Mouse (Mus musculus) spleen, adult 2 months (tissue): ENCODE measurements around the gene Ahctf1. TPM values are rescaled to one million over a fixed set of nuclear protein-coding genes. Genes with fewer than 3 reads are reported as not detected.

Experiments
- DNase-seq, 2 experiments: peaks; one replicate each; pipeline versions ENCODE4 v3.0.0 to v3.0.0-alpha.2; 2012 to 2021; ENCODE audit warnings: low spot score in 2 of 2, low read depth in 1 of 2
- H3K27ac ChIP-seq: fragments of 200-500 bp; 2 replicates; pipeline ENCODE4 v1.5.1; 2012; ENCODE audit warnings: low read length, inconsistent platforms; ENCODE audit not compliant: insufficient read depth
- H3K27me3 ChIP-seq: fragments of 200-500 bp; 2 replicates; pipeline ENCODE4 v1.6.1; 2012; ENCODE audit warnings: mild to moderate bottlenecking, moderate library complexity, low read length, inconsistent platforms; ENCODE audit not compliant: control insufficient read depth, insufficient read depth
- H3K36me3 ChIP-seq: fragments of 200-500 bp; 2 replicates; pipeline ENCODE4 v1.6.1; 2012; ENCODE audit warnings: mild to moderate bottlenecking, low read length, inconsistent platforms; ENCODE audit not compliant: control insufficient read depth, insufficient read depth
- H3K4me1 ChIP-seq: fragments of 200-500 bp; 2 replicates; pipeline ENCODE4 v1.6.1; 2011; ENCODE audit warnings: inconsistent platforms; ENCODE audit not compliant: control insufficient read depth, insufficient read depth, insufficient read length
- H3K4me3 ChIP-seq: fragments of 200-500 bp; 2 replicates; pipeline ENCODE4 v1.5.1; 2011; ENCODE audit warnings: mild to moderate bottlenecking, inconsistent platforms; ENCODE audit not compliant: insufficient read depth, insufficient read length; ENCODE audit errors: extremely low read depth
- CTCF ChIP-seq: fragments of 200-500 bp; IDR thresholded peaks from 2 replicates; pipeline ENCODE4 v1.5.1; 2011; ENCODE audit warnings: mild to moderate bottlenecking, inconsistent platforms; ENCODE audit not compliant: insufficient read depth, insufficient read length, insufficient replicate concordance; ENCODE audit errors: extremely low read depth
- POLR2A ChIP-seq: fragments of 200-500 bp; IDR thresholded peaks from 2 replicates; pipeline ENCODE4 v1.6.1; 2011; ENCODE audit warnings: low read depth, low read length, inconsistent platforms
- WGBS: fragments of 180-500 bp; shearing (Covaris S2); methylation state at CpG from one replicate; pipeline ENCODE4 v1.1.7; 2018; 5-methylcytosine and 5-hydroxymethylcytosine counted together
- polyA plus RNA-seq: library from polyadenylated mRNA; depleted of rRNA; stranded (reverse); fragments of >200 nt; gene quantifications from 2 replicates; pipeline ENCODE4 v1.2.3, GENCODE M21; 2012

The Ahctf1 gene
- polyA plus RNA-seq, 1 experiment: 6.4 TPM

GRCm38 (mm10) chr1:179805751-179806150, 2.3 kb upstream of the Ahctf1 start:
- Histone ChIP-seq H3K36me3 (no peaks in the 10 kb centered on the region), H3K4me3 (no peak overlapping the region), H3K27ac (no peak overlapping the region), H3K4me1 (peaks cover 7% of the 10 kb centered on the region), H3K27me3 (no peaks in the 10 kb centered on the region)
- no peak for TF ChIP-seq POLR2A
- TF ChIP-seq CTCF: no peak
- WGBS: 87% methylated on average over 5 of the region's 5 CpGs
- no peak for DNase-seq

DNA sequence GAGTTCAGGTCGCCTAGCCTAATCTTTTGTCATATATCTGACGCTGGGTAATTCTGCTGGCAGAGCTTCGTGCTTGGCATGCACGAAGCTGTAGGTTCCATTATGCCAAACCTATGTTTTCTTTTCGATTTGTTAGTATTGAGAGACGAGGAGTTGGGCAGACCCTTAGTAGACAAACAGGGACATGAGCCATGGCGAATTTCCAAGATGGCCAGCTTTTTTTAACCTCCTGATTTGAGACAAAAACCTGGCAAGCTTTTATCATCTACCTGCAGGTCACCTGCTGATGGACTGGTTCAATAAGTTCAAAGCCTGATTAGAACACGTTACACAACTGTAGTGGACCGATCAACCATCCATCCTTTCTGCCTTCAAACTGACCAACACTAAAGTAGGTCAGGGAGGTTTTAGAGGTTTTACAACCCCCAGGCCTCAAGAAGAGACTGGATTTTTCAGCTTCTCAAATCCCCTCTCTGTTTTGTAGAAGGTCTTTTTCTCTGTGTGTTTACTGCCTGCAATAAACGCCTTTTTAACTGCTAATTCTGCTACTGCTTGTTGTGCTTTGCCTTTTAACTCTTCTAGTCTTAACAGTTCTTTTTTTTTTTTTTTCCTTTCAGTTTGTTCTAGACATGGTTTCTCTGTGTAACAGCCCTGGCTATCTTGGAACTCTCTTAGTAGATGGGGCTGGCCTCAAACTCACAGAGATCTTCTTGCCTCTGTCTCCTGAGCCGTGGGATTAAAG, 831 bp upstream of the Ahctf1 start:
- peaks cover 9% of the 10 kb centered on the region for H3K4me1 ChIP-seq
- peak overlapping the region; percentile 97; the same call in 1 of the 2 replicates for H3K4me3 ChIP-seq
- 38% methylated on average over 11 of the region's 11 CpGs for WGBS
- no peak for DNase-seq
- no peak for TF ChIP-seq POLR2A
- no peak for TF ChIP-seq CTCF
- H3K27me3 ChIP-seq: no peaks in the 10 kb centered on the region
- peak overlapping the region; percentile 99 for H3K27ac ChIP-seq
- no peaks in the 10 kb centered on the region; the same call in 1 of the 2 replicates for H3K36me3 ChIP-seq

DNA sequence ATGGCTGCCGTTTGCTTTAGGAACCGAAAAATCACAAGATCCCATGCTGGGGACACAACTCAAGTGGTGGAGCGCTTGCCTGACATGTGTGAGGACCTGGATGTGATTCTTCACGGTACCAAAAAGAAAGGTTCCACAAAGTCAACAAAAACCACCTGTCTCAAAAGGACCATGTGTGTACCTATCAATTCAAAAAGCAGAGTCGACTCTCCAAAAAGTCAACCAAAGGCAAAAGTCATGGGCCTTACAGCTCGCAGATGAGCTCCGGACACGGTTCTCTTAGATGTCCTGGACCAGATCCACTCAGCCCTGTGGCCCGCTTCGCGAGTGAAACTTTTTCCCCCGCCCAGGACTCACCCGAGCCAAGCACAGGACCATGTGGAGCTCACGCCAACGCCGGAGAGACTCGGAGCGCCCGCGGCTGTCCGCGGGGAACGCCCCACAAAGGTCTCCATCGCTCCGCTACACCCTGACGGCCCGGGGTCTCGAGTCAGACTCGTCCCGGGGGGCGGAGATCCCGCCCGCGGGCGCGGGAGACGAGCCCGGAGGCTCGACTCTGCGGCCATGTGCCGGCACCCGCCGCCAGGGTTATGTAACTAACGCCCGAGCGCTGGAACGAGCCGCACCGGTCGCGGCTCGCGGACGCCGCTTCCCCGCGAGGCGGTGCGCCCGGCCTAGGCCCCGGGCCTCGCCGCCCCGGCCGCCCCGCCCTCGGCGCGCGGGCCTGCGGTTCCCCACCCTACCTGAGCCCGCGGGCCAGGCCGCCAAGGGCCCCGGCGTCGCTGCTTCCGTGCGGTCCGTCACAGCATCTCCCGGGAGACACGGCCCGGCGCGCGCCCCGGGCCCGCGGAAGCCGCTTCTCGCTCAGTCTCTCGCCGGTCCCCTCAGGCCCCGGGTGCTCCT, 619 bp downstream of the Ahctf1 start, which contains the start of gene Gm10518:
Gene Gm10518, plus strand, starts transcription at position 767 of the 903 bp plus-strand sequence.
- no peak for TF ChIP-seq POLR2A
- no peak for TF ChIP-seq CTCF
- no peaks in the 10 kb centered on the region for H3K27me3 ChIP-seq
- DNase-seq: peak in 1 of 2 experiments; percentile 14
- peak within 1 kb of the TSS; percentile 99 for H3K27ac ChIP-seq
- peaks cover 9% of the 10 kb centered on the region for H3K4me1 ChIP-seq
- H3K4me3 ChIP-seq: peak within 1 kb of the TSS; percentile 97
- WGBS: under 1% methylated on average over 94 of the region's 94 CpGs
- H3K36me3 ChIP-seq: peaks cover 2% of the 10 kb centered on the region

DNA sequence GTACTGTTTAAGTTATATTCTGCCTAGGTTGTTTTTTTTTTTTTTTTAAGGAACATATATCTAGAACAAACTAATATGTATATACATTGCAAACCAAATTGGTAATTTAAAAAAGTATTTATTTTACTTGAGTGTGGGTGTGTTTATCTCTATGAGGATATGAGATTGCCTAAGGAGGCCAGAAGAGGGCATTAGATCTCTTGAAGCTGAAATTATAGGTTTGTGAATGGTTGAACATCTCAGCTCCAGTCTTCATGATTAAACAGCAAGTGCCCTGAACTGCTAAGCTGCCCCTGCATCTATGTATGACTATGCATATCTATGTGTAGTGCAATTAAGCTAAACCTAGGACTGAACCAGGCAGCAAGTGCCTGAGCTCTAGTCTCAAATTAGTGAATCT, 4.7 kb downstream of the Ahctf1 start:
- TF ChIP-seq POLR2A (no peak), CTCF (no peak)
- H3K36me3 ChIP-seq: peaks cover 14% of the 10 kb centered on the region
- no peak overlapping the region for H3K27ac ChIP-seq
- no peak overlapping the region for H3K4me3 ChIP-seq
- DNase-seq: no peak
- H3K27me3 ChIP-seq: no peaks in the 10 kb centered on the region
- H3K4me1 ChIP-seq: peaks cover 9% of the 10 kb centered on the region

DNA sequence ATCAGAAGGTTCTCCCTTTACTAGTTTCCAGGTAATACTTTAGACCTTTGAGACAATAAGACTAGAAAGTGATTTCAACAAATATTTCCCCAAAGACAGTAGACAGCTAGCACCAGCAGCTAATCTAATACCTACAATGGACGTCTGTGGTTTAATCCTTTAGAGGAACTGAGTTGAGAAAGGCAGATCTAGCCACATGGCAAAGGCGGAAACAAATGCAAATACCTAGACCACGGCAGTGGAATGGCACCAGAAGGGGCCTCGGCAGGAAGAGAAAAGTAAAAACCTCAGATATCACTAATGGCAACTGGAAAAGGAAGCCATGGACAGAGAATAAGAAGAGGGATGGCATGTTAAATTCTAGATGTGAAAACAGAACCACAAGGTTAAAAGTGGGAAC, 16.2 kb downstream of the Ahctf1 start:
- DNase-seq: peak; percentile 22 to 39
- 28% methylated on average over 4 of the region's 4 CpGs for WGBS
- TF ChIP-seq CTCF (no peak), POLR2A (no peak)
- Histone ChIP-seq H3K4me3 (no peak overlapping the region), H3K27me3 (no peaks in the 10 kb centered on the region), H3K36me3 (peaks cover 26% of the 10 kb centered on the region), H3K4me1 (no peaks in the 10 kb centered on the region; the same call in 1 of the 2 replicates), H3K27ac (no peak overlapping the region)

GRCm38 (mm10) chr1:179785502-179785901, 18.0 kb downstream of the Ahctf1 start:
- Histone ChIP-seq H3K4me3 (no peak overlapping the region), H3K4me1 (no peaks in the 10 kb centered on the region; the same call in 1 of the 2 replicates), H3K36me3 (peaks cover 24% of the 10 kb centered on the region), H3K27ac (no peak overlapping the region), H3K27me3 (no peaks in the 10 kb centered on the region)
- 69% methylated on average over 5 of the region's 5 CpGs for WGBS
- DNase-seq: no peak
- TF ChIP-seq POLR2A: no peak
- TF ChIP-seq CTCF: no peak
